Mouse (Mus musculus) kidney, embryonic 15.5 days (tissue): ENCODE data around the gene Tcap. TPM values are rescaled to one million over a fixed set of nuclear protein-coding genes. Genes with fewer than 3 reads are reported as not detected.

ENCODE experiments used
- ATAC-seq: fragments of 200-750 bp; cut with Nextera tagmentation; replicated peaks from 2 replicates; pipeline ENCODE4 v1.8.0; 2017; ENCODE audit warnings: moderate TSS enrichment; ENCODE audit not compliant: low FRiP score
- H3K27ac ChIP-seq: fragments of 300-500 bp; sonication (generic); 2 replicates; pipeline ENCODE4 v1.5.1; 2015; ENCODE audit warnings: mild to moderate bottlenecking, inconsistent platforms
- H3K27me3 ChIP-seq: fragments of 300-500 bp; sonication (generic); 2 replicates; pipeline ENCODE4 v1.6.1; 2015; ENCODE audit warnings: inconsistent platforms
- H3K36me3 ChIP-seq: fragments of 300-500 bp; sonication (generic); 2 replicates; pipeline ENCODE4 v1.6.1; 2015; ENCODE audit warnings: inconsistent platforms
- H3K4me1 ChIP-seq: fragments of 300-500 bp; sonication (generic); 2 replicates; pipeline ENCODE4 v1.6.1; 2015; ENCODE audit warnings: inconsistent platforms
- H3K4me2 ChIP-seq: fragments of 300-500 bp; sonication (generic); 2 replicates; pipeline ENCODE4 v1.6.1; 2015; ENCODE audit warnings: moderate library complexity, mild to moderate bottlenecking, inconsistent platforms
- H3K4me3 ChIP-seq: fragments of 300-500 bp; sonication (generic); replicated peaks from 2 replicates; pipeline ENCODE4 v1.5.1; 2015; ENCODE audit warnings: mild to moderate bottlenecking, inconsistent platforms
- H3K9ac ChIP-seq: fragments of 300-500 bp; sonication (generic); 2 replicates; pipeline ENCODE4 v1.6.1; 2015; ENCODE audit warnings: mild to moderate bottlenecking, inconsistent platforms
- H3K9me3 ChIP-seq: fragments of 300-500 bp; sonication (generic); replicated peaks from 2 replicates; pipeline ENCODE4 v1.6.1; 2016; ENCODE audit warnings: inconsistent platforms
- WGBS: fragments of 180-500 bp; shearing (Covaris S2); methylation state at CpG from one replicate; pipeline ENCODE4 v1.1.7; 2015; ENCODE audit warnings: mixed read lengths; 5-methylcytosine and 5-hydroxymethylcytosine counted together
- polyA plus RNA-seq: library from polyadenylated mRNA; unstranded; fragments of >200 nt; fragmentation: Nextera tagmentation; extraction: Ambion mirVana; gene quantifications from 2 replicates; pipeline ENCODE4 v1.2.1, GENCODE M21; 2015

The Tcap gene
- polyA plus RNA-seq, 1 experiment from 2014 or later = 2.5 TPM

- H3K4me3 ChIP-seq = no peak overlapping the region
- H3K4me2 ChIP-seq = no peak overlapping the region
- peaks cover 98% of the 10 kb centered on the region for H3K36me3 ChIP-seq
- WGBS = 80% methylated on average over 5 of the region's 5 CpGs
- no peaks in the 10 kb centered on the region for H3K27me3 ChIP-seq
- no peak overlapping the region for H3K27ac ChIP-seq
- H3K9me3 ChIP-seq = no peaks in the 10 kb centered on the region
- no peak for ATAC-seq
- H3K9ac ChIP-seq = no peak overlapping the region
- no peaks in the 10 kb centered on the region for H3K4me1 ChIP-seq
Observed at GRCm38 (mm10) chr11:98428436-98428835, 44.8 kb downstream of the Tcap start.

GRCm38 (mm10) chr11:98431743-98432502, 48.3 kb downstream of the Tcap start:
- H3K4me2 ChIP-seq = no peak overlapping the region
- peaks cover 98% of the 10 kb centered on the region for H3K36me3 ChIP-seq
- no peaks in the 10 kb centered on the region for H3K9me3 ChIP-seq
- WGBS = 83% methylated on average over 9 of the region's 9 CpGs
- no peak overlapping the region for H3K4me3 ChIP-seq
- no peaks in the 10 kb centered on the region for H3K4me1 ChIP-seq
- no peaks in the 10 kb centered on the region for H3K27me3 ChIP-seq
- no peak overlapping the region for H3K27ac ChIP-seq
- no peak for ATAC-seq
- H3K9ac ChIP-seq = no peak overlapping the region

Other genes starting within 250 kb of the Tcap start
- gene Fbxl20, start 233.4 kb upstream of the Tcap start, polyA plus RNA-seq = 18.0 and 20.3 TPM in 2 replicates
- 66.6 and 72.8 TPM in 2 replicates for gene Med1, start 190.5 kb upstream of the Tcap start, polyA plus RNA-seq
- 10.9 and 11.9 TPM in 2 replicates for gene Cdk12, start 180.8 kb upstream of the Tcap start, polyA plus RNA-seq
- gene Neurod2, start 54.2 kb upstream of the Tcap start, polyA plus RNA-seq = not detected in 2 replicates
- 2.8 and 6.8 TPM in 2 replicates for gene Ppp1r1b, start 35.4 kb upstream of the Tcap start, polyA plus RNA-seq
- 46.4 and 53.1 TPM in 2 replicates for gene Stard3, start 25.4 kb upstream of the Tcap start, polyA plus RNA-seq
- 2.7 and 3.8 TPM in 2 replicates for gene Pnmt, start 2.6 kb downstream of the Tcap start, polyA plus RNA-seq
- 16.9 and 17.5 TPM in 2 replicates for gene Pgap3, start 16.7 kb downstream of the Tcap start, polyA plus RNA-seq
- gene Erbb2, start 28.7 kb downstream of the Tcap start, polyA plus RNA-seq = 46.2 and 48.0 TPM in 2 replicates
- gene Mien1, start 55.2 kb downstream of the Tcap start, polyA plus RNA-seq = 101 and 106 TPM in 2 replicates
- 68.8 and 69.8 TPM in 2 replicates for gene Grb7, start 62.6 kb downstream of the Tcap start, polyA plus RNA-seq
- 0.43 and 0.44 TPM in 2 replicates for gene Ikzf3, start 162.2 kb downstream of the Tcap start, polyA plus RNA-seq
- gene Zpbp2, start 167.3 kb downstream of the Tcap start, polyA plus RNA-seq = 0.12 and 0.27 TPM in 2 replicates
- gene Ormdl3, start 203.6 kb downstream of the Tcap start, polyA plus RNA-seq = 59.4 and 61.1 TPM in 2 replicates
- not detected in 2 replicates for gene Lrrc3c, start 214.5 kb downstream of the Tcap start, polyA plus RNA-seq
- gene Gm12355, start 241.8 kb downstream of the Tcap start, polyA plus RNA-seq = 1.1 and 1.5 TPM in 2 replicates
- gene Gsdma3, start 242.5 kb downstream of the Tcap start, polyA plus RNA-seq = not detected in 2 replicates